9 mouse cellular contexts compared by ENCODE assay signal in the genomic region with DNA sequence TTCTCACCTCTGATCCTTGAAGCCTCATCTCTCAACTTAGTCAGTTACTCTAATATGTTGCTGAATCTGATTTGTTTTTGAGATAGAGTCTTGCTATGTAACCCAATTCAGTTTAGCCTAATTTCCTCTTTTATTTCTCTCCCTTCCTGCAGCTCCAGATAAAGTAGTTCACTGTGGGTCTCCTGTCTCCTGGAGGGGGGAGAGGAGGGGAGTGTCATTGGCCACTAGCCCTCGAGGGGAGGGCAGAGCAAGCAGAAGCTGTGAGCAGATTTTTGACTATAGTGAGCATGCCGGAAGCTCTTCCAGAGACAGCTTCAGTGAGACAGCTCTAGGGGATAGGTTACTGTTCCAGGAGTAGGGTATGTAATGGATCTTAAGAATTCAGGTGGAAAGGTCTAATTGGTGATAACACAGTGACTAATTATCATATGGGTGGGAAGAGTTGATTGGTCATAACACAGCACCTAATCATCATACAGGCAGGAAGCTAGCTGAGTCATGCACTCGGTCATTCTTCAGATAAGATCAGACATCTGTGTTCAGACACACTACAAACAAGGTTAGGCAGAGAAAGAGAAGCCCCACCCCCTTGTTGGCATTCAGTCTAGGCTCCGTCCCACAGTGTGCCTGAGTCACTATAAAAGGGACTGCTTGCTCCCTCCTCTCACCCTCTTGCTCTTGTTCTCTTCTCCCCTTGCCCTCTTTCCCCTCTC. TPM values are rescaled to one million over a fixed set of nuclear protein-coding genes. Genes with fewer than 3 reads are reported as not detected.
A peak's percentile ranks its signal among the peaks of the same experiment; 100 is the strongest.
DNase-seq lines count a peak whose midpoint lies in the region; ATAC-seq and TF ChIP-seq lines count a peak whose summit lies in the region.
"Had no signal": no experiment of that assay in that cellular context is flagged by ENCODE, and none has a peak within 500 bp of the region (broad histone marks: within the 10 kb centered on the region; RNA-seq: fewer than 3 reads in every experiment).

No protein-coding gene starts in this region.

- no peak for TF ChIP-seq CTCF in stomach, postnatal 0 days (IDR thresholded peaks at IDR 0.05; ENCODE audit: low read depth)

- H3K4me2 ChIP-seq in stomach, postnatal 0 days (replicated peaks; ENCODE audit: low read depth): no peak overlapping the region
- H3K4me2 ChIP-seq in midbrain, embryonic 16.5 days (ENCODE audit: low read length): no peak overlapping the region
- no peak overlapping the region for H3K4me2 ChIP-seq in forebrain, embryonic 13.5 days
- H3K4me2 ChIP-seq: limb, embryonic 13.5 days had no signal

- H3K27ac ChIP-seq in stomach, postnatal 0 days (replicated peaks): 0 out of 2 replicates have a peak overlapping the region, but pooled peaks have one; percentile 1
- no peak overlapping the region for H3K27ac ChIP-seq in midbrain, embryonic 16.5 days (ENCODE audit: low read length)
- no peak overlapping the region for H3K27ac ChIP-seq in forebrain, embryonic 13.5 days
- H3K27ac ChIP-seq: limb, embryonic 13.5 days had no signal

- peak; percentile 98 for ATAC-seq in stomach, postnatal 0 days (ENCODE audit: low FRiP score, low TSS enrichment)
- no peak for ATAC-seq in cerebellum, adult (ENCODE audit: insufficient number of reproducible peaks, low FRiP score, low TSS enrichment)
- no peak for ATAC-seq in midbrain, embryonic 16.5 days
- no peak for ATAC-seq in forebrain, embryonic 13.5 days

- no peaks in the 10 kb centered on the region for H3K4me1 ChIP-seq in stomach, postnatal 0 days (replicated peaks; ENCODE audit: control insufficient read depth, insufficient read depth)
- H3K4me1 ChIP-seq in midbrain, embryonic 16.5 days (ENCODE audit: control insufficient read depth, insufficient read depth, low read length): no peaks in the 10 kb centered on the region
- H3K4me1 ChIP-seq in forebrain, embryonic 13.5 days: no peaks in the 10 kb centered on the region
- H3K4me1 ChIP-seq: limb, embryonic 13.5 days had no signal

- DNase-seq in 3134 (ENCODE audit: extremely low read depth, insufficient read length, low spot score): peak; percentile 61
- DNase-seq in T-cell, adult 2 months (ENCODE audit: low spot score): peak; percentile 10
- DNase-seq in fibroblast of lung, adult 2 months (ENCODE audit: low read depth): peak; percentile 40
- peak; percentile 73 for DNase-seq in large intestine, adult 2 months (ENCODE audit: low read depth, low spot score)
- DNase-seq in stomach, postnatal 0 days (ENCODE audit: low spot score): peak; percentile 80

- H3K36me3 ChIP-seq in stomach, postnatal 0 days (ENCODE audit: control insufficient read depth, insufficient read depth, low read length): no peaks in the 10 kb centered on the region
- no peaks in the 10 kb centered on the region for H3K36me3 ChIP-seq in midbrain, embryonic 16.5 days (ENCODE audit: control insufficient read depth, insufficient read depth, low read length)
- no peaks in the 10 kb centered on the region for H3K36me3 ChIP-seq in forebrain, embryonic 13.5 days (ENCODE audit: poor library complexity, severe bottlenecking)
- H3K36me3 ChIP-seq: limb, embryonic 13.5 days had no signal

- no peaks in the 10 kb centered on the region for H3K27me3 ChIP-seq in stomach, postnatal 0 days (ENCODE audit: control insufficient read depth, insufficient read depth, low read length)
- H3K27me3 ChIP-seq in midbrain, embryonic 16.5 days (ENCODE audit: control insufficient read depth, insufficient read depth, low read depth, low read length): no peaks in the 10 kb centered on the region
- no peaks in the 10 kb centered on the region for H3K27me3 ChIP-seq in forebrain, embryonic 13.5 days
- H3K27me3 ChIP-seq: limb, embryonic 13.5 days had no signal

- TF ChIP-seq EP300 in stomach, postnatal 0 days (optimal IDR thresholded peaks at IDR 0.05): no peak

- WGBS in large intestine, adult 2 months: 1% methylated on average over 4 of the region's 4 CpGs
- 11% methylated on average over 4 of the region's 4 CpGs for WGBS in stomach, postnatal 0 days
- WGBS in midbrain, embryonic 16.5 days: 49% methylated on average over 4 of the region's 4 CpGs
- 45% methylated on average over 4 of the region's 4 CpGs for WGBS in forebrain, embryonic 13.5 days

- no peak overlapping the region for H3K9ac ChIP-seq in stomach, postnatal 0 days (ENCODE audit: low read length)
- H3K9ac ChIP-seq in midbrain, embryonic 16.5 days (ENCODE audit: low read depth, low read length): no peak overlapping the region
- no peak overlapping the region for H3K9ac ChIP-seq in forebrain, embryonic 13.5 days
- H3K9ac ChIP-seq: limb, embryonic 13.5 days had no signal

- H3K9me3 ChIP-seq in stomach, postnatal 0 days (ENCODE audit: control insufficient read depth, low read length): no peaks in the 10 kb centered on the region
- no peaks in the 10 kb centered on the region for H3K9me3 ChIP-seq in midbrain, embryonic 16.5 days (replicated peaks; ENCODE audit: control insufficient read depth, low read length, poor library complexity, severe bottlenecking)
- no peaks in the 10 kb centered on the region for H3K9me3 ChIP-seq in forebrain, embryonic 13.5 days (replicated peaks)
- H3K9me3 ChIP-seq: limb, embryonic 13.5 days had no signal

- H3K4me3 ChIP-seq in stomach, postnatal 0 days (ENCODE audit: low read depth, low read length): no peak overlapping the region
- no peak overlapping the region for H3K4me3 ChIP-seq in midbrain, embryonic 16.5 days (ENCODE audit: low read depth, low read length)
- no peak overlapping the region for H3K4me3 ChIP-seq in forebrain, embryonic 13.5 days
- H3K4me3 ChIP-seq: limb, embryonic 13.5 days had no signal

RNA-seq across cellular contexts. Expression of a gene that starts 30.9 kb away (rescaled TPM):
- not detected in 2 replicates for polyA plus RNA-seq in large intestine, adult 2 months (2012; rRNA removed)
- polyA plus RNA-seq in stomach, postnatal 0 days (2015; fragmentation: Nextera tagmentation; extraction: Ambion mirVana): not detected in 2 replicates
- not detected in 2 replicates for polyA plus RNA-seq in midbrain, embryonic 16.5 days (2015; fragmentation: Nextera tagmentation; extraction: Ambion mirVana)
- not detected in 2 replicates for polyA plus RNA-seq in forebrain, embryonic 13.5 days (2015; fragmentation: Nextera tagmentation; extraction: Ambion mirVana)
- polyA plus RNA-seq: limb, embryonic 13.5 days had no signal

RNA-seq across cellular contexts. Expression of a gene that starts 50.0 kb away (rescaled TPM):
- polyA plus RNA-seq in large intestine, adult 2 months (2012; rRNA removed): 5.7 and 6.1 TPM in 2 replicates
- polyA plus RNA-seq in stomach, postnatal 0 days (2015; fragmentation: Nextera tagmentation; extraction: Ambion mirVana): 15.9 and 17.2 TPM in 2 replicates
- 85.7 and 86.2 TPM in 2 replicates for polyA plus RNA-seq in midbrain, embryonic 16.5 days (2015; fragmentation: Nextera tagmentation; extraction: Ambion mirVana)
- polyA plus RNA-seq in forebrain, embryonic 13.5 days (2015; fragmentation: Nextera tagmentation; extraction: Ambion mirVana): 49.6 and 51.9 TPM in 2 replicates

Comparison
In these comparisons a context has a peak if more than half of its experiments do, and no peak if none do; other contexts are left out.
1. DNase-seq: peak in every context shown above with its lines; median percentile 80 in stomach, postnatal 0 days; 73 in large intestine, adult 2 months; 61 in 3134; 40 in fibroblast of lung, adult 2 months; 10 in T-cell, adult 2 months.